Mouse (Mus musculus): ENCODE data around the gene Olfr69. TPM values are rescaled to one million over a fixed set of nuclear protein-coding genes. Genes with fewer than 3 reads are reported as not detected.
"Not testable (repeated sequence)": the region's sequence is repeated elsewhere in the genome, so short reads cannot be mapped to it uniquely, and the experiment has no call there.

Gene Olfr69
- polyA plus RNA-seq, 1 experiment from 2014 or later: not detected

DNA sequence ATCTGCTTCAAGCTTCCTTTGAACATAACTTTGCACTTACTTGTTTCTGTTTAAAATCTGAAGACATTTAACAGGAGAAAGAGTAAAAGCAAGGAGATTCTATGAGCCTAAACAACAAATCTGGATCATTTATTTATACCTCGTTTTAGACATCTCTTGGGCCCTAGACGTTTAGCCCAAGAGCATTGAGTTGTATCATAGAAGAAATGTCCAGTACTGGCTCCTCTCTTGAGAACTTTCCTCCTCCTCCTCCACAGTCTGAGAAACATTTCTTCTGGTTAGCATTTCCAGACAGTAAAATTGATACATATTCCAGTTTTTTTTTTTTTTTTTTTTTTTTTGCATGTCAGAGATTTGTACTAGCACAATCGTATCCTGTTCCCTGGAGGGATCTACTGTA, 20.3 kb upstream of the Olfr69 start, which contains the start of gene Olfr67:
Gene Olfr67 (minus strand): TSS at position 101 of the 400 bp plus-strand sequence.
- no peak for DNase-seq (ENCODE audit: low spot score)
- no peak within 1 kb of the TSS for H3K27ac ChIP-seq
- H3K36me3 ChIP-seq: no peaks in the 10 kb centered on the region
- H3K9me3 ChIP-seq: no peaks in the 10 kb centered on the region
- no peaks in the 10 kb centered on the region for H3K27me3 ChIP-seq (ENCODE audit: insufficient read depth, poor library complexity, severe bottlenecking)
- no peaks in the 10 kb centered on the region for H3K4me1 ChIP-seq
- WGBS: 80% methylated on average over 3 of the region's 3 CpGs
- H3K4me3 ChIP-seq: no peak within 1 kb of the TSS

GRCm38 (mm10) chr7:103779598-103779997, 8.2 kb upstream of the Olfr69 start, which contains the start of gene Olfr68:
Gene Olfr68 (minus strand): TSS chr7:103779698.
- H3K36me3 ChIP-seq: no peaks in the 10 kb centered on the region
- DNase-seq (ENCODE audit: low spot score): no peak
- H3K4me3 ChIP-seq: no peak within 1 kb of the TSS
- H3K9me3 ChIP-seq: no peaks in the 10 kb centered on the region
- H3K27me3 ChIP-seq (ENCODE audit: insufficient read depth, poor library complexity, severe bottlenecking): no peaks in the 10 kb centered on the region
- no peaks in the 10 kb centered on the region for H3K4me1 ChIP-seq
- no peak within 1 kb of the TSS for H3K27ac ChIP-seq
- 80% methylated on average over 3 of the region's 3 CpGs for WGBS

GRCm38 (mm10) chr7:103777652-103778051, 6.3 kb upstream of the Olfr69 start:
- not testable (repeated sequence) for H3K4me3 ChIP-seq; DNase-seq (ENCODE audit: low spot score); H3K36me3 ChIP-seq; H3K27me3 ChIP-seq (ENCODE audit: insufficient read depth, poor library complexity, severe bottlenecking); H3K4me1 ChIP-seq; H3K9me3 ChIP-seq; H3K27ac ChIP-seq
- 62% methylated on average over 4 of the region's 4 CpGs for WGBS

- not testable (repeated sequence) for DNase-seq (ENCODE audit: low spot score); H3K27ac ChIP-seq; H3K36me3 ChIP-seq; H3K4me3 ChIP-seq; H3K9me3 ChIP-seq; H3K27me3 ChIP-seq (ENCODE audit: insufficient read depth, poor library complexity, severe bottlenecking); H3K4me1 ChIP-seq
- WGBS: 70% methylated on average over 6 of the region's 6 CpGs
Observed at GRCm38 (mm10) chr7:103767687-103768086, 3.7 kb downstream of the Olfr69 start.

GRCm38 (mm10) chr7:103762212-103762611, 9.2 kb downstream of the Olfr69 start:
- H3K9me3 ChIP-seq; DNase-seq (ENCODE audit: low spot score); H3K36me3 ChIP-seq; H3K4me3 ChIP-seq; H3K27me3 ChIP-seq (ENCODE audit: insufficient read depth, poor library complexity, severe bottlenecking); H3K27ac ChIP-seq; H3K4me1 ChIP-seq: not testable (repeated sequence)
- WGBS: 86% methylated on average over 6 of the region's 6 CpGs

GRCm38 (mm10) chr7:103757233-103757632, 14.2 kb downstream of the Olfr69 start, which contains the start of gene Olfr630:
Gene Olfr630 (minus strand): TSS chr7:103757333.
- no peaks in the 10 kb centered on the region for H3K9me3 ChIP-seq
- no peak for DNase-seq (ENCODE audit: low spot score)
- 36% methylated on average over 2 of the region's 2 CpGs for WGBS
- no peaks in the 10 kb centered on the region for H3K27me3 ChIP-seq (ENCODE audit: insufficient read depth, poor library complexity, severe bottlenecking)
- H3K36me3 ChIP-seq: no peaks in the 10 kb centered on the region
- no peaks in the 10 kb centered on the region for H3K4me1 ChIP-seq
- no peak within 1 kb of the TSS for H3K27ac ChIP-seq
- no peak within 1 kb of the TSS for H3K4me3 ChIP-seq

DNA sequence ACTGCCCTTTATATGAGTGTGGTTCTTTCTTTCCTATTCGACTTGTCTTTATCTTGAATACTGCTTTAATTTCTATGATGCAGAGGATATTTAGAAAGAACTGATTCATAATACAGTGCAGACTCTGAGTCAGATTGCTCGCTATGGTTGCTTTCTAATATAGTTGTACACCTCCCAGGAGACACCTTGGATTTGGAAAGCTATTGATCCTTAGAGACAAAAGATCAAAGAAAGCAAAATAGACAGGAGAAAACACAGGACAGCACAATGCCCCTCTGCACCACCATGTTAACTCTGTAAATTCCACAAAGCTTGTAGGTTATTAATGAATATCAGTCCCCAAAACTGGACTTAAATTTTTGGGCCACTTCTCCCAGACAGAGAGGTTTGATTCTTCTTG, 26.6 kb downstream of the Olfr69 start, which contains the start of gene Olfr629:
Gene Olfr629 (minus strand): TSS at position 101 of the 400 bp plus-strand sequence.
- no peak within 1 kb of the TSS for H3K4me3 ChIP-seq
- 78% methylated on average over 2 of the region's 2 CpGs for WGBS

GRCm38 (mm10) chr7:103730074-103730473, 41.3 kb downstream of the Olfr69 start, which contains the start of gene Olfr628:
Gene Olfr628 (plus strand): TSS chr7:103730374.
- WGBS: 78% methylated on average over 1 of the region's 1 CpGs

More for the DNA sequence above, 26.6 kb downstream of the Olfr69 start, which contains the start of gene Olfr629:
- Histone ChIP-seq H3K9me3 (no peaks in the 10 kb centered on the region), H3K4me1 (no peaks in the 10 kb centered on the region), H3K36me3 (no peaks in the 10 kb centered on the region), H3K27me3 (ENCODE audit: insufficient read depth, poor library complexity, severe bottlenecking) (no peaks in the 10 kb centered on the region), H3K27ac (no peak within 1 kb of the TSS)
- DNase-seq (ENCODE audit: low spot score): no peak

GRCm38 (mm10) chr7:103716398-103716797, 55.0 kb downstream of the Olfr69 start:
- H3K27me3 ChIP-seq (ENCODE audit: insufficient read depth, poor library complexity, severe bottlenecking); H3K27ac ChIP-seq; H3K36me3 ChIP-seq; H3K4me3 ChIP-seq; DNase-seq (ENCODE audit: low spot score); H3K9me3 ChIP-seq; H3K4me1 ChIP-seq: not testable (repeated sequence)
- WGBS: 91% methylated on average over 1 of the region's 1 CpGs

More at GRCm38 (mm10) chr7:103730074-103730473, 41.3 kb downstream of the Olfr69 start, which contains the start of gene Olfr628:
- H3K9me3 ChIP-seq: no peaks in the 10 kb centered on the region
- no peak for DNase-seq (ENCODE audit: low spot score)
- H3K27ac ChIP-seq: no peak within 1 kb of the TSS
- no peaks in the 10 kb centered on the region for H3K36me3 ChIP-seq
- H3K4me3 ChIP-seq: no peak within 1 kb of the TSS
- no peaks in the 10 kb centered on the region for H3K27me3 ChIP-seq (ENCODE audit: insufficient read depth, poor library complexity, severe bottlenecking)
- H3K4me1 ChIP-seq: no peaks in the 10 kb centered on the region

Other genes with a start within 250 kb of the Olfr69 start
- gene Olfr612, start 228.9 kb downstream of the Olfr69 start, polyA plus RNA-seq (2016; fragmentation: Nextera tagmentation; extraction: Ambion mirVana): not detected in 2 replicates
- gene Olfr613, start 223.5 kb downstream of the Olfr69 start, polyA plus RNA-seq (2016; fragmentation: Nextera tagmentation; extraction: Ambion mirVana): not detected in 2 replicates
- gene Olfr615, start 215.5 kb downstream of the Olfr69 start, polyA plus RNA-seq (2016; fragmentation: Nextera tagmentation; extraction: Ambion mirVana): not detected in 2 replicates
- not detected in 2 replicates for gene Olfr616, start 202.5 kb downstream of the Olfr69 start, polyA plus RNA-seq (2016; fragmentation: Nextera tagmentation; extraction: Ambion mirVana)
- not detected in 2 replicates for gene Olfr617, start 198.5 kb downstream of the Olfr69 start, polyA plus RNA-seq (2016; fragmentation: Nextera tagmentation; extraction: Ambion mirVana)
- gene Olfr618, start 181.5 kb downstream of the Olfr69 start, polyA plus RNA-seq (2016; fragmentation: Nextera tagmentation; extraction: Ambion mirVana): not detected in 2 replicates
- gene Olfr619, start 171.0 kb downstream of the Olfr69 start, polyA plus RNA-seq (2016; fragmentation: Nextera tagmentation; extraction: Ambion mirVana): not detected in 2 replicates
- not detected in 2 replicates for gene Olfr620, start 159.1 kb downstream of the Olfr69 start, polyA plus RNA-seq (2016; fragmentation: Nextera tagmentation; extraction: Ambion mirVana)
- gene Olfr622, start 128.9 kb downstream of the Olfr69 start, polyA plus RNA-seq (2016; fragmentation: Nextera tagmentation; extraction: Ambion mirVana): not detected in 2 replicates
- gene Olfr623, start 107.9 kb downstream of the Olfr69 start, polyA plus RNA-seq (2016; fragmentation: Nextera tagmentation; extraction: Ambion mirVana): not detected in 2 replicates
- gene Olfr624, start 100.4 kb downstream of the Olfr69 start, polyA plus RNA-seq (2016; fragmentation: Nextera tagmentation; extraction: Ambion mirVana): not detected in 2 replicates
- not detected in 2 replicates for gene Olfr625-ps1, start 88.9 kb downstream of the Olfr69 start, polyA plus RNA-seq (2016; fragmentation: Nextera tagmentation; extraction: Ambion mirVana)
- not detected in 2 replicates for gene Olfr243, start 56.9 kb downstream of the Olfr69 start, polyA plus RNA-seq (2016; fragmentation: Nextera tagmentation; extraction: Ambion mirVana)
- gene Olfr628, start 41.2 kb downstream of the Olfr69 start, polyA plus RNA-seq (2016; fragmentation: Nextera tagmentation; extraction: Ambion mirVana): not detected in 2 replicates
- gene Olfr629, start 26.7 kb downstream of the Olfr69 start, polyA plus RNA-seq (2016; fragmentation: Nextera tagmentation; extraction: Ambion mirVana): not detected in 2 replicates
- gene Olfr630, start 14.3 kb downstream of the Olfr69 start, polyA plus RNA-seq (2016; fragmentation: Nextera tagmentation; extraction: Ambion mirVana): not detected in 2 replicates
- gene Olfr68, start 8.1 kb upstream of the Olfr69 start, polyA plus RNA-seq (2016; fragmentation: Nextera tagmentation; extraction: Ambion mirVana): not detected in 2 replicates
- gene Olfr67, start 20.2 kb upstream of the Olfr69 start, polyA plus RNA-seq (2016; fragmentation: Nextera tagmentation; extraction: Ambion mirVana): not detected in 2 replicates
- gene Hbb-bt, start 42.4 kb upstream of the Olfr69 start, polyA plus RNA-seq (2016; fragmentation: Nextera tagmentation; extraction: Ambion mirVana): 442 and 979 TPM in 2 replicates
- gene Hbb-bs, start 56.5 kb upstream of the Olfr69 start, polyA plus RNA-seq (2016; fragmentation: Nextera tagmentation; extraction: Ambion mirVana): 173 and 274 TPM in 2 replicates
- gene Hbb-bh2, start 68.9 kb upstream of the Olfr69 start, polyA plus RNA-seq (2016; fragmentation: Nextera tagmentation; extraction: Ambion mirVana): 0.28 and 1.2 TPM in 2 replicates
- 8,898 and 9,884 TPM in 2 replicates for gene Hbb-bh1, start 71.6 kb upstream of the Olfr69 start, polyA plus RNA-seq (2016; fragmentation: Nextera tagmentation; extraction: Ambion mirVana)
- 17,516 and 23,478 TPM in 2 replicates for gene Hbb-y, start 81.6 kb upstream of the Olfr69 start, polyA plus RNA-seq (2016; fragmentation: Nextera tagmentation; extraction: Ambion mirVana)
- not detected in 2 replicates for gene Olfr66, start 114.7 kb upstream of the Olfr69 start, polyA plus RNA-seq (2016; fragmentation: Nextera tagmentation; extraction: Ambion mirVana)
- not detected in 2 replicates for gene Olfr64, start 122.9 kb upstream of the Olfr69 start, polyA plus RNA-seq (2016; fragmentation: Nextera tagmentation; extraction: Ambion mirVana)
- gene Olfr65, start 131.9 kb upstream of the Olfr69 start, polyA plus RNA-seq (2016; fragmentation: Nextera tagmentation; extraction: Ambion mirVana): not detected in 2 replicates
- not detected in 2 replicates for gene Olfr631, start 157.2 kb upstream of the Olfr69 start, polyA plus RNA-seq (2016; fragmentation: Nextera tagmentation; extraction: Ambion mirVana)
- not detected in 2 replicates for gene Olfr632, start 162.8 kb upstream of the Olfr69 start, polyA plus RNA-seq (2016; fragmentation: Nextera tagmentation; extraction: Ambion mirVana)
- not detected in 2 replicates for gene Olfr633, start 172.8 kb upstream of the Olfr69 start, polyA plus RNA-seq (2016; fragmentation: Nextera tagmentation; extraction: Ambion mirVana)
- gene Olfr635, start 199.6 kb upstream of the Olfr69 start, polyA plus RNA-seq (2016; fragmentation: Nextera tagmentation; extraction: Ambion mirVana): not detected in 2 replicates
- not detected in 2 replicates for gene Olfr638, start 227.2 kb upstream of the Olfr69 start, polyA plus RNA-seq (2016; fragmentation: Nextera tagmentation; extraction: Ambion mirVana)
- gene Olfr639, start 245.7 kb upstream of the Olfr69 start, polyA plus RNA-seq (2016; fragmentation: Nextera tagmentation; extraction: Ambion mirVana): not detected in 2 replicates

Measured in heart, embryonic 10.5 days (tissue).